Mouse (Mus musculus) brain, embryonic 14.5 days (tissue): ENCODE data around the gene Vash2.

Experiments used
- CTCF ChIP-seq: fragments of 200-500 bp; IDR thresholded peaks from 2 replicates; pipeline ENCODE4 v1.5.1; 2012; ENCODE audit warnings: inconsistent platforms, mild to moderate bottlenecking, moderate library complexity, borderline replicate concordance; ENCODE audit not compliant: insufficient read depth, insufficient read length; ENCODE audit errors: extremely low read depth
- POLR2A ChIP-seq: fragments of 200-500 bp; IDR thresholded peaks from 2 replicates; pipeline ENCODE4 v1.6.1; 2012; ENCODE audit warnings: mild to moderate bottlenecking, inconsistent platforms, borderline replicate concordance; ENCODE audit not compliant: poor library complexity, insufficient read depth, insufficient read length, severe bottlenecking; ENCODE audit errors: extremely low read depth

DNA sequence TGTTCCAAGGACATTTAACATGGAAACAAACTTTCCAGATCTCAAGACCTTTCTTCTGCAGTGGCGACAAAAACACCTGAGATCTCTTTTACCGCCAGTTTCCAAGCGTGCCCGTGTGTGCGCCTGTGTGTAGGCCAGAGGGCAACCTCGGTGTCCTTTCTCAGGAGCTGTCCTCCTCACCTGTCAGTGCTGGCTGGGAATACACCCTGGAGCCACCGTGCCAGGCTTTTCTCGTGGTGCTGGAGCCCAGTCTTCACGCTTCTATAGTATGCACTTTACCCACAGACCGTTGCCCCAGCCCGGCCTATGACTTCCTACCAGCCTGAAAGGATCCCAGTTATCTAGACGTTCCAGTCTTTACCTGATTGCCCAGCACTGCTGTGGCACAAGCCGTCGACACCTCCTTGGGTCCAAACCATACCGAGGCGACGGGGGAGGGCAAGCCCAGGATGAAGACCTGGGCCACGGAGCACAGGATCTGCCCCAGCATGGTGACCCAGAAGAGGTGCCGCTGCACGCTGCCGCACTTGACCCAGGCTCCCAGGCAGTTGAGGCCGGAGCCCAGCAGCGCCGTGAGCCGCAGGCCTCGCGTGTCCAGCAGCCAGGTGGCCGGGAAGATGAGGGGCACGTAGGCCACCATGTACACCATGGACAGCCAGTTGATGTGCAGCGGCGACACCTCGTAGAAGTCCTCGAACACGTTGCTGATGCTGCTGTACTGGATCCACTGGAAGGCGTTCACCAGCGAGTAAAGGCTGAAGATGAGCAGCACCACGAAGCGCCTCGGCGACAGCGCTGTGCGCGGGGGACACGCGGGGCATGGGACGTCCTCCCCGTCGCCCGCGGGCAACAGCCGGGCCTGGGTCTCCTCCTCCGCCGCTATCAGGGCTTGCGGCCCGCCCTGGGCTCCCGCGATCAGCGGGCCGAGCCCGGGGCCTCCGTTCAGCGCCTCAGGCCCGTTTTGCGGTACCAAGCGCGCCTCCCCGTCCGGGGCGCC lies 46.2 kb upstream of the Vash2 start:
- TF ChIP-seq CTCF: no peak
- TF ChIP-seq POLR2A: no peak
